ENCODE assay signal across 9 mouse cellular contexts in the genomic region with DNA sequence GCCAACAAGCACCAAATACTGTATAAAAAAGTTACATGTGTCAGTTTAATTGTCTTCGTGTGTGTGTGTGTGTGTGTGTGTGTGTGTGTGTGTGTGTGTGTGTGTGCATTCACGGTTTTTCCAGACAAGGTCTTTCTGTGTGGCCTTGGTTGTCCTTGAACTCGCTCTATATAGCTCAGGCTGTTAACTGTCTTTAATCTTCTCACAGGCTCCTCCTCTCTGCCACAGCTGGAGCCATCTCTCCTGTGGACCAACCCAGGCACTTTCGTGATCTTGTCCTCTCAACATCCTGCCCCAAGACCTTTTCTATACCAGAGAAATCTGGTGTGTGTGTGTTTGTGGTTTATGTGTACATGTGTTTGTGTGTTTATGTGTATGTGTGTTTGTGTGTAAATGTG. TPM values are rescaled to one million over a fixed set of nuclear protein-coding genes. Genes with fewer than 3 reads are reported as not detected.
DNase-seq lines count a peak whose midpoint lies in the region; ATAC-seq and TF ChIP-seq lines count a peak whose summit lies in the region.
"Had no signal": no experiment of that assay in that cellular context is flagged by ENCODE, and none has a peak within 500 bp of the region (broad histone marks: within the 10 kb centered on the region; RNA-seq: fewer than 3 reads in every experiment).

No protein-coding gene starts in this region.

- no peak overlapping the region for H3K4me2 ChIP-seq in heart, postnatal 0 days (ENCODE audit: low read depth, low read length)
- no peak overlapping the region for H3K4me2 ChIP-seq in limb, embryonic 11.5 days (ENCODE audit: low read depth, severe bottlenecking)

- WGBS in heart, postnatal 0 days = 42% methylated on average over 4 of the region's 4 CpGs
- WGBS in limb, embryonic 11.5 days = 54% methylated on average over 4 of the region's 4 CpGs

- DNase-seq in heart, postnatal 0 days (ENCODE audit: low spot score) = no peak
- DNase-seq in heart, postnatal 36 days = no peak
- peak; percentile 20 for DNase-seq in T-cell, adult 2 months (ENCODE audit: low spot score)
- DNase-seq in limb, embryonic 11.5 days (ENCODE audit: low spot score) = no peak
- no peak for DNase-seq in layer of hippocampus, adult 2 months (ENCODE audit: low spot score in 2 of 2)
- no peak for DNase-seq in cerebellum, postnatal 14 days
- no peak for DNase-seq in ovary, postnatal 14 days (ENCODE audit: low spot score)
- DNase-seq: left cerebral cortex, postnatal 4 days had no signal

- no peak overlapping the region for H3K4me3 ChIP-seq in heart, postnatal 0 days (ENCODE audit: low read depth, low read length)
- no peak overlapping the region for H3K4me3 ChIP-seq in ES-Bruce4 (ENCODE audit: low read depth, low read length)
- no peak overlapping the region for H3K4me3 ChIP-seq in limb, embryonic 11.5 days (ENCODE audit: low read depth, low read length)
- no peak overlapping the region for H3K4me3 ChIP-seq in layer of hippocampus, adult 2 months

- TF ChIP-seq EP300 in heart, postnatal 0 days (IDR thresholded peaks at IDR 0.05; ENCODE audit: low read depth) = no peak; the same call in 1 of the 2 replicates
- TF ChIP-seq EP300 in ES-Bruce4 (IDR thresholded peaks at IDR 0.05; ENCODE audit: insufficient read depth, low read depth, low read length) = no peak

- TF ChIP-seq CTCF in heart, postnatal 0 days (IDR thresholded peaks at IDR 0.05; ENCODE audit: low read depth) = no peak
- TF ChIP-seq CTCF in ES-Bruce4 (IDR thresholded peaks at IDR 0.05; ENCODE audit: low read depth, low read length) = no peak
- no peak for TF ChIP-seq CTCF in layer of hippocampus, adult 2 months (conservative IDR thresholded peaks at IDR 0.05)

- H3K4me1 ChIP-seq in heart, postnatal 0 days (ENCODE audit: control insufficient read depth, insufficient read depth) = peaks cover 43% of the 10 kb centered on the region
- H3K4me1 ChIP-seq in ES-Bruce4 (ENCODE audit: control insufficient read depth, insufficient read depth, low read length) = no peaks in the 10 kb centered on the region
- peaks cover 63% of the 10 kb centered on the region for H3K4me1 ChIP-seq in limb, embryonic 11.5 days (ENCODE audit: control insufficient read depth, insufficient read depth, low read length)

- intact Hi-C loops in heart, postnatal 36 days (cut with DNase I) = loop anchor here (5.0 kb wide), 1 partner anchor 47 kb away; no protein-coding TSS in a partner anchor

- no peaks in the 10 kb centered on the region for H3K9me3 ChIP-seq in heart, postnatal 0 days (replicated peaks; ENCODE audit: control insufficient read depth, low read length)
- H3K9me3 ChIP-seq in ES-Bruce4 (replicated peaks; ENCODE audit: control insufficient read depth, insufficient read depth, low read length, poor library complexity, severe bottlenecking) = no peaks in the 10 kb centered on the region
- no peaks in the 10 kb centered on the region for H3K9me3 ChIP-seq in limb, embryonic 11.5 days (ENCODE audit: control insufficient read depth, low read length)

- no peaks in the 10 kb centered on the region for H3K36me3 ChIP-seq in heart, postnatal 0 days (replicated peaks; ENCODE audit: control insufficient read depth, insufficient read depth, low read length)
- no peaks in the 10 kb centered on the region for H3K36me3 ChIP-seq in ES-Bruce4 (ENCODE audit: control insufficient read depth, insufficient read depth, low read length, poor library complexity, severe bottlenecking)
- no peaks in the 10 kb centered on the region for H3K36me3 ChIP-seq in limb, embryonic 11.5 days (ENCODE audit: control insufficient read depth, insufficient read depth, low read length)

- TF ChIP-seq POLR2A in ES-Bruce4 (IDR thresholded peaks at IDR 0.05; ENCODE audit: insufficient read depth, low read length) = no peak

- H3K27ac ChIP-seq in heart, postnatal 0 days (ENCODE audit: low read depth) = peak overlapping the region; percentile 81
- peak overlapping the region; percentile 74 for H3K27ac ChIP-seq in ES-Bruce4 (ENCODE audit: insufficient read depth, low read length)
- peak overlapping the region; percentile 79; the same call in 1 of the 2 replicates for H3K27ac ChIP-seq in limb, embryonic 11.5 days (replicated peaks; ENCODE audit: low read depth, low read length)
- H3K27ac ChIP-seq in layer of hippocampus, adult 2 months = no peak overlapping the region

- no peak for ATAC-seq in heart, postnatal 0 days (ENCODE audit: insufficient read depth, low read depth)
- ATAC-seq in limb, embryonic 11.5 days (ENCODE audit: insufficient number of reproducible peaks, low FRiP score, low TSS enrichment, low read depth) = no peak

- no peaks in the 10 kb centered on the region for H3K27me3 ChIP-seq in heart, postnatal 0 days (ENCODE audit: control insufficient read depth, insufficient read depth, low read length)
- H3K27me3 ChIP-seq in ES-Bruce4 (ENCODE audit: control insufficient read depth, insufficient read depth, low read length, poor library complexity, severe bottlenecking) = no peaks in the 10 kb centered on the region
- H3K27me3 ChIP-seq in limb, embryonic 11.5 days (ENCODE audit: control insufficient read depth, insufficient read depth, low read length) = no peaks in the 10 kb centered on the region

- H3K9ac ChIP-seq in heart, postnatal 0 days (replicated peaks; ENCODE audit: low read depth, low read length) = no peak overlapping the region
- no peak overlapping the region for H3K9ac ChIP-seq in ES-Bruce4 (ENCODE audit: low read depth, poor library complexity, severe bottlenecking)
- H3K9ac ChIP-seq in limb, embryonic 11.5 days (ENCODE audit: low read length) = no peak overlapping the region

RNA-seq across cellular contexts. Expression of a gene that starts 24.6 kb away (rescaled TPM):
- total RNA-seq in heart, postnatal 0 days (2014; rRNA removed; ENCODE audit: low replicate concordance) = 15.8 and 27.6 TPM in 2 replicates
- polyA plus RNA-seq in heart, postnatal 0 days (2015; fragmentation: Nextera tagmentation; extraction: Ambion mirVana) = 11.5 and 11.7 TPM in 2 replicates
- total RNA-seq in heart, postnatal 36 days (2021) = 10 to 100 TPM; 32.5 to 36.0 TPM
- polyA plus RNA-seq in ES-Bruce4 (2011; ENCODE audit: insufficient read depth, insufficient read length, low read depth, missing spikeins) = 13.2 and 17.1 TPM in 2 replicates
- 13.9 and 15.2 TPM in 2 replicates for polyA plus RNA-seq in limb, embryonic 11.5 days (2014; fragmentation: Nextera tagmentation; extraction: Ambion mirVana)
- 10 to 100 TPM; 34.8 to 40.8 TPM for total RNA-seq in layer of hippocampus, adult 2 months (2021)

RNA-seq across cellular contexts. Expression of a gene that starts 24.9 kb away (rescaled TPM):
- not detected in 2 replicates for total RNA-seq in heart, postnatal 0 days (2014; rRNA removed; ENCODE audit: low replicate concordance)
- polyA plus RNA-seq in heart, postnatal 0 days (2015; fragmentation: Nextera tagmentation; extraction: Ambion mirVana) = 0.14 and 0.18 TPM in 2 replicates
- total RNA-seq in heart, postnatal 36 days (2021) = not detected
- polyA plus RNA-seq in ES-Bruce4 (2011; ENCODE audit: insufficient read depth, insufficient read length, low read depth, missing spikeins) = 0.37 and 0.43 TPM in 2 replicates
- polyA plus RNA-seq in limb, embryonic 11.5 days (2014; fragmentation: Nextera tagmentation; extraction: Ambion mirVana) = 0.27 and 0.40 TPM in 2 replicates
- total RNA-seq in layer of hippocampus, adult 2 months (2021) = 1 to 10 TPM in 1 of 2 experiments, under 1 TPM in 1; 1.00 to 1.2 TPM

RNA-seq across cellular contexts. Expression of a gene that starts 48.5 kb away (rescaled TPM):
- total RNA-seq in heart, postnatal 0 days (2014; rRNA removed; ENCODE audit: low replicate concordance) = 20.2 and 24.5 TPM in 2 replicates
- 15.7 and 16.3 TPM in 2 replicates for polyA plus RNA-seq in heart, postnatal 0 days (2015; fragmentation: Nextera tagmentation; extraction: Ambion mirVana)
- total RNA-seq in heart, postnatal 36 days (2021) = 10 to 100 TPM; 15.0 to 17.1 TPM
- polyA plus RNA-seq in ES-Bruce4 (2011; ENCODE audit: insufficient read depth, insufficient read length, low read depth, missing spikeins) = 13.0 and 13.1 TPM in 2 replicates
- polyA plus RNA-seq in limb, embryonic 11.5 days (2014; fragmentation: Nextera tagmentation; extraction: Ambion mirVana) = 11.6 and 13.5 TPM in 2 replicates
- 10 to 100 TPM; 23.7 to 28.0 TPM for total RNA-seq in layer of hippocampus, adult 2 months (2021)

RNA-seq across cellular contexts. Expression of a gene that starts 48.6 kb away (rescaled TPM):
- total RNA-seq in heart, postnatal 0 days (2014; rRNA removed; ENCODE audit: low replicate concordance) = 23.0 and 24.1 TPM in 2 replicates
- polyA plus RNA-seq in heart, postnatal 0 days (2015; fragmentation: Nextera tagmentation; extraction: Ambion mirVana) = 17.1 and 18.2 TPM in 2 replicates
- 10 to 100 TPM; 22.2 to 24.3 TPM for total RNA-seq in heart, postnatal 36 days (2021)
- polyA plus RNA-seq in ES-Bruce4 (2011; ENCODE audit: insufficient read depth, insufficient read length, low read depth, missing spikeins) = 49.7 and 49.9 TPM in 2 replicates
- 33.1 and 33.5 TPM in 2 replicates for polyA plus RNA-seq in limb, embryonic 11.5 days (2014; fragmentation: Nextera tagmentation; extraction: Ambion mirVana)
- total RNA-seq in layer of hippocampus, adult 2 months (2021) = 10 to 100 TPM; 36.8 to 37.2 TPM

RNA-seq across cellular contexts. Expression of a gene that starts 52.9 kb away (rescaled TPM):
- 4.2 and 16.0 TPM in 2 replicates for total RNA-seq in heart, postnatal 0 days (2014; rRNA removed; ENCODE audit: low replicate concordance)
- polyA plus RNA-seq in heart, postnatal 0 days (2015; fragmentation: Nextera tagmentation; extraction: Ambion mirVana) = 3.4 and 3.6 TPM in 2 replicates
- 10 to 100 TPM; 12.5 to 13.9 TPM for total RNA-seq in heart, postnatal 36 days (2021)
- polyA plus RNA-seq in ES-Bruce4 (2011; ENCODE audit: insufficient read depth, insufficient read length, low read depth, missing spikeins) = 17.7 and 19.1 TPM in 2 replicates
- polyA plus RNA-seq in limb, embryonic 11.5 days (2014; fragmentation: Nextera tagmentation; extraction: Ambion mirVana) = 1.6 and 2.7 TPM in 2 replicates
- total RNA-seq in layer of hippocampus, adult 2 months (2021) = 10 to 100 TPM in 1 of 2 experiments, 1 to 10 TPM in 1; 8.7 to 12.1 TPM
